9 mouse cellular contexts compared by ENCODE assay signal in the genomic region with DNA sequence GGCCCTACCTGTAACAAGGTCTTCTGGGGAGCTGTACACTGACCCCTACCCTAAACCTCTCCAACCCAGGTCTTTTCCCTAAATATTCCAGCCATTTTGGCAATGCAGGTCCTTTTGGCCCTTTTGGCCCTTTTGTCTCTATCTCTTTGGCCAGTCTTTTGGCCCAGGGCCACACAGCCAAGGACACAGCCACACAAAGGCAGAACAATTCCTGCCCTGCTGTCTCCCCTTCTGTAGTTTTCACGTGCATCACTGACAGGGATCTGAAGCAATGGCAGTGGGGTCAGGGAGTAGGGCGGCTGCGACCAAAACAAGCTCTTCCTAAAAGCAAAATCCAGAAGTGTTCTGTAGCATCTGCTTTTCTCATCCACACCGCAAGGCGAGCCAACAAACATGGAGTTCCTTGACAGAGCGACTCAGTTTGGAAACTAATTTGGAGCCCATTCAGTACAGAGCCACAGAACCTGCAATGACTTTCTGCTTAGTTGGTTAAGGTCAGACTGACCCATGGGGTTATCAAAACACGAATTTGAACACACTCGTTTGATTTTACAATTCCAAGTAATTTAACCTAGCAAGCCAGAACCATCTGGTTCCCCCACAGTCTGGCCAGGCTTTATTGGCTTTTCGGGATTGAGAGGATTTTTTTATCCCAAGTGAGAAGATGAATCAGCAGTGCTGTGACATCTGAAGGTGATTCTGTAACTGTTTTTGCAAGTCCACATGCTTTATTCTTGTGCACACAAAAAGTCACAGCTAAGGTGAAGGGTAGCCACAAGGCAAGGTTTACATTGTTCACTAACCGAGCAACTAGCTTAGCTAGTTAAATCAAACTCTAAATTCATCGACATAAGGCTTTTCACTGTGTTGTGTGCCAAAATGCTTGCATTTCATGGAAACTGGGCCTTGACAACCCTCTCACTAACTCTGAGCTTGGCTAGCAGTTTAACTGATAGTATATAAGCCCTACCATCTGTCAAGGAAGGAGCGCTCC. TPM values are rescaled to one million over a fixed set of nuclear protein-coding genes. Genes with fewer than 3 reads are reported as not detected.
DNase-seq lines count a peak whose midpoint lies in the region; ATAC-seq and TF ChIP-seq lines count a peak whose summit lies in the region.
"Had no signal": no experiment of that assay in that cellular context is flagged by ENCODE, and none has a peak within 500 bp of the region (broad histone marks: within the 10 kb centered on the region; RNA-seq: fewer than 3 reads in every experiment).

No protein-coding gene starts in this region.

- DNase-seq in testis, postnatal 10 days (ENCODE audit: low spot score), result peak; percentile 54
- no peak for DNase-seq in testis, postnatal 14 days (ENCODE audit: low spot score)
- peak; percentile 20 for DNase-seq in embryo, embryonic 9.5 days (ENCODE audit: extremely low spot score)
- peak; percentile 29 to 46 for DNase-seq in layer of hippocampus, postnatal 14 days (ENCODE audit: low spot score in 2 of 2)
- peak; percentile 84 for DNase-seq in telencephalon, adult 2 months (ENCODE audit: low read depth, low spot score)
- no peak for DNase-seq in B cell, adult 2 months

- H3K4me2 ChIP-seq in intestine, postnatal 0 days (replicated peaks; ENCODE audit: low read depth), result no peak overlapping the region

- no peak overlapping the region for H3K27ac ChIP-seq in intestine, postnatal 0 days (ENCODE audit: low read depth, low read length)
- H3K27ac ChIP-seq: liver, embryonic 14.5 days had no signal

- H3K27me3 ChIP-seq in intestine, postnatal 0 days (replicated peaks; ENCODE audit: control insufficient read depth, insufficient read depth, low read length), result no peaks in the 10 kb centered on the region

- H3K4me1 ChIP-seq in intestine, postnatal 0 days (replicated peaks; ENCODE audit: control insufficient read depth, insufficient read depth, low read length), result no peaks in the 10 kb centered on the region

- H3K9ac ChIP-seq in intestine, postnatal 0 days (ENCODE audit: low read depth, low read length), result no peak overlapping the region
- H3K9ac ChIP-seq: liver, embryonic 14.5 days had no signal

- no peaks in the 10 kb centered on the region for H3K9me3 ChIP-seq in intestine, postnatal 0 days (ENCODE audit: control insufficient read depth)

- TF ChIP-seq CTCF in intestine, postnatal 0 days (IDR thresholded peaks at IDR 0.05; ENCODE audit: low read depth), result no peak

- no peak overlapping the region for H3K4me3 ChIP-seq in intestine, postnatal 0 days (ENCODE audit: low read depth, low read length)

- no peaks in the 10 kb centered on the region for H3K36me3 ChIP-seq in intestine, postnatal 0 days (ENCODE audit: control insufficient read depth, insufficient read depth)

- 74% methylated on average over 12 of the region's 12 CpGs for WGBS in intestine, postnatal 0 days

- ATAC-seq in intestine, postnatal 0 days, result no peak
- no peak for ATAC-seq in megakaryocyte progenitor cell, adult 5-6 weeks (replicated peaks; ENCODE audit: poor library complexity)

RNA-seq across cellular contexts. Expression of gene Fbxl13, which starts 36.8 kb away (rescaled TPM):
- under 1 TPM; 0.17 to 0.41 TPM for total RNA-seq in layer of hippocampus, postnatal 14 days (2021)
- 0.07 and 0.08 TPM in 2 replicates for polyA plus RNA-seq in intestine, postnatal 0 days (2015; fragmentation: Nextera tagmentation; extraction: Ambion mirVana)
- 0.12 and 0.44 TPM in 2 replicates for total RNA-seq in megakaryocyte progenitor cell, adult 5-6 weeks (2015)
- total RNA-seq in megakaryocyte progenitor cell, adult 5-6 weeks (2017), result not detected in 2 replicates

RNA-seq across cellular contexts. Expression of gene Armc10, which starts 37.0 kb away (rescaled TPM):
- 10 to 100 TPM; 23.9 to 24.9 TPM for total RNA-seq in layer of hippocampus, postnatal 14 days (2021)
- polyA plus RNA-seq in intestine, postnatal 0 days (2015; fragmentation: Nextera tagmentation; extraction: Ambion mirVana), result 15.0 and 15.6 TPM in 2 replicates
- 51.9 and 52.8 TPM in 2 replicates for total RNA-seq in megakaryocyte progenitor cell, adult 5-6 weeks (2015)
- total RNA-seq in megakaryocyte progenitor cell, adult 5-6 weeks (2017), result 50.8 and 59.1 TPM in 2 replicates

Comparison
In these comparisons a context has a peak if more than half of its experiments do, and no peak if none do; other contexts are left out.
1. DNase-seq: peak in testis, postnatal 10 days (single experiment), embryo, embryonic 9.5 days (single experiment), layer of hippocampus, postnatal 14 days (2 of 2) and telencephalon, adult 2 months (single experiment); none in testis, postnatal 14 days (single experiment) and B cell, adult 2 months (0 of 2).